Mouse (Mus musculus): ENCODE data around the gene Trpm2.

Trpm2 gene

DNA sequence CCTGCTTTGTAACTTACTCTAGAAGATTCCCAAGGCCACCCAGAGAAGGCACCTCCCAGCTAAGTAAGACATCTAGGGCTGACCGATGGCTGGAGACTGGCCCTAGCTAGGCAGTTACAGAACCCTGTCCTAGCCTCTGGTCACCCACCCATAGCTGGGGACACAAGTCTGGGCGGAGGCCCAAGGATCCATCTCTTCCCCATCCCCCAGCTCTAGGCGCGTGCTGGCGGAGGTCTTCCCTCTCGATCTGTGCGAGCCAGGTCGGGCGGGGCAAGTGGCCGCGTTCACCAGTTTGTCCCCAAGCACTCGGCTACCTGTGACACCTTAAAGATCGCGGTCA is 68.5 kb downstream of the Trpm2 start:
- DNase-seq = no peak

- DNase-seq = no peak
Observed at GRCm38 (mm10) chr10:77900903-77901818, 69.2 kb downstream of the Trpm2 start.

DNA sequence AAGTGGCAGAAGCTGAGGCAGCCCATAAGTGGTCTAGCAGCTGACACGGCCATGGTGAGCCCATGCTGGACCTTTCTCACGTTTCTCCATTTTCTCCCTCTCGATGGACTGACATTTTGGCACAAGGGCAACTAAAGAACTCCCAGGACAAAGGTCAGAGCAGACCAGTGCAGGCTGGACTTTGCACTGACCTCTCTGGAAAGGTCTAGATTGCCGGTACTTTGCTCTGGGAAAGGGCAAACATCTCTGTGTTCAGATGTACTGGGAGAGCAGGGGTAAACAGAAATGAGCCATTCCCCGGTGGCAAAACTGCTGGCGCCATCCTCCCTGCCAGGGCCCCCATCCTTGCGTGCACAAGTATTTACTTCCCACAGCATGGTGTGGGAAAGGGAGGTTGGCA is 70.2 kb downstream of the Trpm2 start:
- DNase-seq = peak; percentile 63

- peak; percentile 31 for DNase-seq
Observed at GRCm38 (mm10) chr10:77895562-77895961, 74.8 kb downstream of the Trpm2 start.

- DNase-seq = no peak
Observed at GRCm38 (mm10) chr10:77890987-77891565, 79.3 kb downstream of the Trpm2 start.

- no peak for DNase-seq
Observed at GRCm38 (mm10) chr10:77886007-77886747, 84.2 kb downstream of the Trpm2 start.

- DNase-seq = no peak
Observed at GRCm38 (mm10) chr10:77882553-77882952, 87.8 kb downstream of the Trpm2 start.

GRCm38 (mm10) chr10:77880305-77880704 is 90.1 kb downstream of the Trpm2 start:
- DNase-seq = no peak

DNA sequence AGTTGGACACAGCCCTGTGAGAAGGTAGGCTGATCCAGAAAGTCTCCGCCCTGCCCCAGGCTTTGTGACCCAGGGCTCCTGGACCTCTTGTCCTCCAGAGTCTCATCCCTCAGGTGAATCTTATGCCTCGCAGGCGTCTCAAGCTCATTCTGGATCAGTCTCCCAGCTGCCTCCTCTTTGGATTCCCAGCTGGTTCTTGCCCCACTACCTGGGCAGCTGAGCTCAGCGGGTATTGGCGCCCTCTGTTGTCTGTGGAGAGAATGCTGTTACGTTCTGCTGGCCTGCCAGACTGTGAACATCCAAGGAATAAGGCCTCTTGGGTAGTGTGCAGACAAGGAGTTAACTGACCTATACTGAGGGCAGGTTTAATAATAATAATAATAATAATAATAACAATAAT is 91.4 kb downstream of the Trpm2 start:
- no peak for DNase-seq

DNA sequence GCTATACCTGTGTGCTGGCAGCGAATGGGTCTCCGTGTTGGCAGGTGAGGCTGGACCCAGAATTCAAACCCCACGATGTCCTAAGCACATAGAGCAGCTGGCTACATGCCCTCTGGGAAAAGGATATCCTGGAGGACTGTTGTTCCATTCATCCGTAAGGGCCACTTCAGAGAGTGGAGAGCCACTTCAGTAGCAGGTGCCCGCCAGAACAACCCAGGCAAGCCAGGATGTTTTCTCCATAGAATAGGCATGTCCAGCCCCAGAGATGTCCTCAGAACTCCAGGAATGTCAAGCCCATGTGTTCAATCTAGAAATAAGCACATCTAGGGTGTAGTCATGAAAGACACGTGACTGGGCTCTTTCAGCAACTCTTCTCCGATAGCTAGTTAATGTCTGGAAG is 100.7 kb downstream of the Trpm2 start:
- no peak for DNase-seq

DNA sequence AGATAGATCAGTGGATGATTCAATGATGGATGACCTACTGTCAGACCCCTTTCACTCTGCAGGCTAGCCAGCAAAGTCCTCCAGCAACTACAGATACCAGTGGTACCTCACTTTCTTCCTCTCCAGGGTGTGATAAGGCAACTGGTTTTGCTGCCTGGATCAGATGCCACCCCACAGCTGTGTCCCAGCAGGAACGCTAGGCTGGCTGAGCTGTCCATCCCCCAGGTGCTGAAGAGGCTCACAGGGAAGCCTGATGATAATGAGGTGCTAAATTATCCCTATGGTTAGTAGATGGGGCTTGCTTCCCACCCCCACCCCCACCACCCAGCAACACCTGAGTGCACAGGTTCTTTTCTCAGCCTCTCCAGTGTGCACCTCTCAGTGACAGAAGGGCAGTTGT is 102.8 kb downstream of the Trpm2 start:
- DNase-seq = no peak

DNA sequence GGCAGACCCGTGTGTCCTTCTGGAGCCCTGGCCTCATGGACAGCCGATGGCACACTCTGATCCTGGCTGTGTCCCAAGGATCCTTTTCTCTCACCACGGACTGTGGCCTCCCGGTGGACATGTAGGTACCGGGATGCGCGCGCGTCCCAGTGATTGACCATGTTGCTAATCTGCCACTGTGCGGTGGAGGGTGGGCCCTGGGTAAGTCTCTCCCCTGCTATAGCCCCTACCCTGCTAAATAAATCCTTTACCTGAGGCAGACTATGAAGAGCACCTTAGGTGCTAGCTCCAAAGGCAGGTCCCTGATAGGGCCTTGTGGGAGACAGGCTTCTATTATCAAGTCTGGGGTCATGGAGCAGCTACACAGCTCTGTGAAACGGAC is 105.6 kb downstream of the Trpm2 start:
- DNase-seq = no peak

DNA sequence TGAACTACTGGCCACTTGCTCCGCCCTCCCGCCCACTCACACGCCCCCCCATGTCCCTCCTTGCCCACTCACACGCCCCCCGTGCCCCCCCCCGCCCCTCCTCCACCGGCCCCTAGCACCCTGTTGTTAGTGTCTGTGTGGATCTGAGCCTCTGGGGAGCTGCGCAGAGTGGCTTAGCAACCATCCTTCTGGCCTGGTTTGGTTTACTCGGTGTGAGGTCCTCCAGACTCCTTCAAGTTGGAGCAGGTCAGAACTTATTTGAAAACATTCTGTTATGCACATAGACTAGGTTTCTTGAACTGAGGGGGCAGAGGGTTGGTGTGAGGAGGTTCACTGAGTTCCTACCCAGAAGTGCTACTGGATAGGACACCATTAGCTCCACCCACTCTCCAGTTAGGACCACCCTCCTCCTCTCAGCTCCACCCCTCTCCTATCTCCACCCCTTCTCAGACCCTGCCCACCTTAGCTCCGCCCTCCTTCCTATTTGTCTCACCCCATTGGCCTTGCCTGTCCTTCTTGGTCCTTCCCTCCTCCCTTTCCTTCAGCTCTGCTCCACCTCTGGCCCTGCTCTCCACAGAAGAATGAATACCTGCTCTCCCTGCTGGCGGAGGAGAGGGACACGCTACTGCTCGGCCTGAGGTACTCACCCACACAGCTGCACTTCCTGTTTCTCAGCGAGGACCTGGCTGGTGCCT is 106.1 kb downstream of the Trpm2 start:
- DNase-seq = peak; percentile 83

DNA sequence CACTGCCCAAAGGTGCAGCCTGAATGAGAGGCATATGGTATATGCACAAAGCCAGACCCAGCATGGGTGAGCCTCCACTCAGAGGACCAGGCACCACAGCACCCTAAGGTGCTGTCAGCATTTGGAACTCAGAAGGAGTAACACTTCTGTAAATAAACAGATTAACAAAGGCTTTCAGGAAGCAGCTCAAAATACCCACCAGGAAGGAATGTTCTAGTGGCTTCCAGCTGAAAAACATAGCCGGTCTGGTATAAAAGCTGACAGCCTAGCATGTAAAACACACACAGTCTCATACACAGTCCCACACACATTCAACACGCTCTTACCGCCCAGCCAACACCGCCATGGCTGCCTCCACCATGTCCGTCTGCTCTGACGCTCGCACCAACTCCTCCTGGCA is 108.7 kb downstream of the Trpm2 start, which contains the start of gene Gm3285:
Gene Gm3285, plus strand, starts transcription at position 301 of the 400 bp plus-strand sequence.
- DNase-seq = no peak
